Mouse (Mus musculus) forebrain, postnatal 0 days (tissue): ENCODE results near the gene Rnf2. TPM values are rescaled to one million over a fixed set of nuclear protein-coding genes. Genes with fewer than 3 reads are reported as not detected.
"Not testable (repeated sequence)": the region's sequence is repeated elsewhere in the genome, so short reads cannot be mapped to it uniquely, and the experiment has no call there.

ENCODE experiments used
- ATAC-seq: fragments of 200-750 bp; cut with Nextera tagmentation; 2 replicates; pipeline ENCODE4 v1.8.0; 2017; ENCODE audit warnings: mild to moderate bottlenecking, moderate library complexity
- DNase-seq: peaks from one replicate; pipeline ENCODE4 v3.0.0-alpha.2; 2015
- H3K27ac ChIP-seq: fragments of 300-500 bp; sonication (generic); 2 replicates; pipeline ENCODE4 v1.5.1; 2014; ENCODE audit warnings: low read depth, mild to moderate bottlenecking, antibody characterized with exemption, low read length, moderate library complexity, mixed read lengths
- H3K27me3 ChIP-seq: fragments of 300-500 bp; sonication (generic); 2 replicates; pipeline ENCODE4 v1.6.1; 2014; ENCODE audit warnings: mild to moderate bottlenecking, low read length, mixed read lengths; ENCODE audit not compliant: insufficient read depth
- H3K36me3 ChIP-seq: fragments of 300-500 bp; sonication (generic); 2 replicates; pipeline ENCODE4 v1.6.1; 2014; ENCODE audit warnings: mild to moderate bottlenecking, moderate library complexity; ENCODE audit not compliant: insufficient read depth
- H3K4me1 ChIP-seq: fragments of 300-500 bp; sonication (generic); 2 replicates; pipeline ENCODE4 v1.6.1; 2014; ENCODE audit warnings: antibody characterized with exemption; ENCODE audit not compliant: insufficient read depth
- H3K4me2 ChIP-seq: fragments of 300-500 bp; sonication (generic); 2 replicates; pipeline ENCODE4 v1.6.1; 2014; ENCODE audit warnings: low read depth, mild to moderate bottlenecking, moderate library complexity
- H3K4me3 ChIP-seq: fragments of 300-500 bp; sonication (generic); 2 replicates; pipeline ENCODE4 v1.5.1; 2014; ENCODE audit warnings: low read depth, low read length, mixed read lengths
- H3K9ac ChIP-seq: fragments of 300-500 bp; sonication (generic); 2 replicates; pipeline ENCODE4 v1.6.1; 2014; ENCODE audit warnings: mild to moderate bottlenecking
- H3K9me3 ChIP-seq: fragments of 300-500 bp; sonication (generic); 2 replicates; pipeline ENCODE4 v1.6.1; 2016; ENCODE audit warnings: low read length
- CTCF ChIP-seq: sonication (generic); IDR thresholded peaks from 2 replicates; pipeline ENCODE4 v1.5.1; 2016; ENCODE audit warnings: antibody characterized with exemption, control low read depth, low read depth
- WGBS: fragments of 180-500 bp; shearing (Covaris S2); extraction: QIAGEN DNeasy Blood & Tissue Kit; methylation state at CpG from one replicate; pipeline ENCODE4 v1.1.7; 2014; 5-methylcytosine and 5-hydroxymethylcytosine counted together
- polyA plus RNA-seq: library from polyadenylated mRNA; unstranded; fragments of >200 nt; fragmentation: Nextera tagmentation; extraction: Ambion mirVana; gene quantifications from 2 replicates; pipeline ENCODE4 v1.2.1, GENCODE M21; 2015
- total RNA-seq: library from RNA; depleted of rRNA; stranded (reverse); fragments of >200 nt; gene quantifications from 2 replicates; pipeline ENCODE4 v1.2.3, GENCODE M21; 2014

Gene Rnf2
- total and polyA plus RNA-seq, 2 experiments from 2014 or later, result 76.6 to 84.2 TPM

- no peak overlapping the region for H3K9ac ChIP-seq
- H3K4me1 ChIP-seq, result 0 out of 2 replicates have a peak, but pooled peaks cover 2% of the 10 kb centered on the region
- ATAC-seq (no peak), DNase-seq (no peak)
- TF ChIP-seq CTCF, result no peak
- H3K4me3 ChIP-seq, result no peak overlapping the region
- H3K27ac ChIP-seq, result no peak overlapping the region
- WGBS, result 68% methylated on average over 6 of the region's 6 CpGs
- H3K4me2 ChIP-seq, result no peak overlapping the region
- H3K27me3 ChIP-seq, result no peaks in the 10 kb centered on the region
- no peaks in the 10 kb centered on the region for H3K36me3 ChIP-seq
- no peaks in the 10 kb centered on the region for H3K9me3 ChIP-seq
These were observed 10.9 kb downstream of the Rnf2 start for GRCm38 (mm10) chr1:151489806-151490205.

DNA sequence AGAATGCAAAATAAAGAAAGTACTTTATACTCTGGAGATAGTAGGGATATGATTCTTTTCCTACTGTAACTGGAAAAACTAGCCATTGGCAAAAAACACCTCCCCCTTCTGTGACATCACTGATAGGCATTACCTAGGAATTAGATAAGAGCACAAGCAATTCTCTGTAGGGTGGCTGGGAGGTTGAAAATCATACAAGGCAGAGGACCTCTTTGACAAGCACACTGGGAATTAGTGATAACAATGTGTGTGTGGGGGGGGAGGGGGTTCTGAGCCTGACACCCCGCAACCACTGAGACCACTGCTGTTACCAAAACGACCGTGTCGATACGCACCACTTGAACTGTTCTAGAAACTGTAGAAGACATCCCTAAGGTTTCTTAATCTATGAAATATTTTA lies 16.0 kb downstream of the Rnf2 start:
- H3K9me3 ChIP-seq, result no peaks in the 10 kb centered on the region
- no peaks in the 10 kb centered on the region for H3K4me1 ChIP-seq
- no peaks in the 10 kb centered on the region for H3K27me3 ChIP-seq
- ATAC-seq (no peak), DNase-seq (no peak)
- no peak overlapping the region for H3K27ac ChIP-seq
- H3K4me3 ChIP-seq, result no peak overlapping the region
- 92% methylated on average over 5 of the region's 5 CpGs for WGBS
- TF ChIP-seq CTCF, result no peak
- no peaks in the 10 kb centered on the region for H3K36me3 ChIP-seq
- no peak overlapping the region for H3K9ac ChIP-seq
- no peak overlapping the region for H3K4me2 ChIP-seq

DNA sequence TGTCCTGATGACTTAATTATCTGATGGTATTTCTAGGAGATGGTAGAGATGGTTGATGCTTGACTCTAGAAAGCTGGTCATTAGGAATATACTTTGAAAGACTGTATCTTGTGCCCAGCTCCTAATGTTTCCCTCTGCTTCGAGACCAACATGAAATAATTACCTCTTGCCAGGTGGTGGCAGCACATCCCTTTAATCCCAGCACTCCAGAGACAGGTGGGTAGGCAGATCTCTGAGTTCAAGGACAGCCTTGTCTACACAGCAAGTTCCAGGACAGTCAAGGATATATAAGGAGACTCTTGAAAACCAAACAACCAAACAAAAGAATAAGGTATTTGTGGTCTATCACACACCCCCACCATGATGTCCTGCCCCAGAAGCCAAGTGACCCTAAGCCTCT lies 17.2 kb downstream of the Rnf2 start:
- H3K4me3 ChIP-seq, result no peak overlapping the region
- no peaks in the 10 kb centered on the region for H3K36me3 ChIP-seq
- whole genome bisulfite sequencing, result 61% methylated on average over 1 of the region's 1 CpGs
- no peaks in the 10 kb centered on the region for H3K9me3 ChIP-seq
- H3K9ac ChIP-seq, result no peak overlapping the region
- DNase-seq (no peak), ATAC-seq (no peak)
- H3K4me2 ChIP-seq, result no peak overlapping the region
- H3K27ac ChIP-seq, result no peak overlapping the region
- H3K4me1 ChIP-seq, result no peaks in the 10 kb centered on the region
- peak; percentile 44 for TF ChIP-seq CTCF
- H3K27me3 ChIP-seq, result no peaks in the 10 kb centered on the region

GRCm38 (mm10) chr1:151482497-151482896 lies 18.3 kb downstream of the Rnf2 start:
- no peaks in the 10 kb centered on the region for H3K9me3 ChIP-seq
- H3K36me3 ChIP-seq, result no peaks in the 10 kb centered on the region; the same call in 1 of the 2 replicates
- no peak for TF ChIP-seq CTCF
- H3K4me3 ChIP-seq, result no peak overlapping the region
- H3K27ac ChIP-seq, result no peak overlapping the region
- H3K4me1 ChIP-seq, result no peaks in the 10 kb centered on the region
- DNase-seq, result no peak
- no peak for ATAC-seq
- H3K9ac ChIP-seq, result no peak overlapping the region
- WGBS, result 90% methylated on average over 1 of the region's 1 CpGs
- H3K4me2 ChIP-seq, result no peak overlapping the region
- H3K27me3 ChIP-seq, result no peaks in the 10 kb centered on the region

DNA sequence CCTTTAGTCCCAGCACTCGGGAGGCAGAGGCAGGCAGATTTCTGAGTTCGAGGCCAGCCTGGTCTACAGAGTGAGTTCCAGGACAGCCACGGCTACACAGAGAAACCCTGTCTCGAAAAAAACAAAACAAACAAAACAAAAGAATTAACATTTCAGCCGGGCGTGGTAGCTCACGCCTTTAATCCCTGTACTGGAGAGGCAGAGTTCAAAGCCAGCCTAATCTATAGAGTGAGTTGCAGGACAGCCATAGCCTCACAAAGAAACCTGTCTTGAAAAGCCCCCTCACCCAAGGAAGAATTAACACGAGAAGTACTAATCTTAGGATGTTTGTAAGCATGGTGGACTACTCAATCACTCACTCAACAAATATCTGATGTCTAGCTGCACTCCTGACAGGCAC lies 28.4 kb downstream of the Rnf2 start:
- H3K4me3 ChIP-seq, DNase-seq, H3K27me3 ChIP-seq, H3K4me1 ChIP-seq, ATAC-seq, H3K4me2 ChIP-seq, H3K27ac ChIP-seq, H3K9me3 ChIP-seq, H3K9ac ChIP-seq: not testable (repeated sequence)
- WGBS, result 84% methylated on average over 8 of the region's 8 CpGs
- H3K36me3 ChIP-seq, result peaks cover 59% of the 10 kb centered on the region

DNA sequence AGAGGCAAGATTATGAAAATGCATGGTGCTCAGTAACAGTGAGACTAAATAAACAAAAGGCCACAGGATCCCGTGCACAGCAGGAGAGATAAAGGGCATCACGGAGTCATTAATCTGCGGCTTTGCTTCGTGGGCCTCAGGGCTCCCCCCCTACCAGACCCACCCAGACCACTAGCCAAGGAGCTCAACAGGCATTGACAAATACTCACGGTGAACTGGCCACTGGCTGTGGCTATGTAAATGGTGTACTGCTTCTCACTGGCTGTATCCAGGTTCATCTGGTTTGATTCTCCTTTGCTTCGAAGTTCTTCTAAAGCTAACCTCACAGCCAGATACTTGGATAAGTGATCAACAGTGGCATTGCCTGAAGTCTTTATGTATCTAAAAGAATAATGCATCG lies 29.3 kb downstream of the Rnf2 start:
- no peak overlapping the region for H3K9ac ChIP-seq
- DNase-seq (no peak), ATAC-seq (no peak)
- H3K4me1 ChIP-seq, result no peaks in the 10 kb centered on the region
- WGBS, result 48% methylated on average over 7 of the region's 7 CpGs
- H3K9me3 ChIP-seq, result no peaks in the 10 kb centered on the region
- no peak overlapping the region for H3K4me3 ChIP-seq
- no peak overlapping the region for H3K4me2 ChIP-seq
- H3K27me3 ChIP-seq, result no peaks in the 10 kb centered on the region
- no peak overlapping the region for H3K27ac ChIP-seq
- no peak for TF ChIP-seq CTCF
- H3K36me3 ChIP-seq, result peaks cover 51% of the 10 kb centered on the region

- H3K9ac ChIP-seq, result no peak overlapping the region
- no peak for ATAC-seq
- no peak for TF ChIP-seq CTCF
These were observed 34.2 kb downstream of the Rnf2 start for GRCm38 (mm10) chr1:151466571-151466970.

DNA sequence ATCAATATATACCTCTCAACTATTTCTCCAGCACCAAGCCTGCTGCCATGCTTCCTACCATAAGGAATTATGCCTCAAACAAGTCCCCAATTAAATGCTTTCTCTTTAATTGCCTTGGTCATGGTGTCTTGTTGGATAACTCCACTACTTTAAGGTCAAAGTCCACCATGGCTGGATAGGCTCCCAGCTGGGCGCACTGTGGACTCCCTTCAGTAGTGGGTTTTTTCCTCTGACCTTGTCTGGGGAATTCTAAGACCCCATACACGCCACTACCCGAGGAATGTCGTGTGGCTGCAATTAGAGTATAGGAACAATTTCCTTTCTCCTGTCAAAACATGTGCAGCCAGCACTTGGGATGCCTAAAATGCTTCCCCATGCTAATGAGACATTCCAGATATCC lies 35.8 kb downstream of the Rnf2 start:
- TF ChIP-seq CTCF, result no peak
- no peak overlapping the region for H3K9ac ChIP-seq
- 63% methylated on average over 4 of the region's 4 CpGs for WGBS
- no peak overlapping the region for H3K4me2 ChIP-seq
- H3K27ac ChIP-seq, result no peak overlapping the region
- H3K4me1 ChIP-seq, result no peaks in the 10 kb centered on the region
- no peaks in the 10 kb centered on the region for H3K9me3 ChIP-seq
- peaks cover 4% of the 10 kb centered on the region for H3K36me3 ChIP-seq
- no peak for ATAC-seq
- H3K4me3 ChIP-seq, result no peak overlapping the region
- no peaks in the 10 kb centered on the region for H3K27me3 ChIP-seq
- DNase-seq, result no peak

More at GRCm38 (mm10) chr1:151466571-151466970, 34.2 kb downstream of the Rnf2 start:
- Histone ChIP-seq H3K4me1 (no peaks in the 10 kb centered on the region), H3K27me3 (no peaks in the 10 kb centered on the region), H3K9me3 (no peaks in the 10 kb centered on the region), H3K4me3 (no peak overlapping the region), H3K27ac (no peak overlapping the region), H3K4me2 (no peak overlapping the region), H3K36me3 (peaks cover 11% of the 10 kb centered on the region)
- 83% methylated on average over 4 of the region's 4 CpGs for WGBS
- no peak for DNase-seq
